Mouse (Mus musculus): ENCODE results near the gene Tpgs1. TPM values are rescaled to one million over a fixed set of nuclear protein-coding genes. Genes with fewer than 3 reads are reported as not detected.

Gene Tpgs1
- not detected for polyA plus RNA-seq (2014; fragmentation: Illumina TruSeq; extraction: RNeasy Lipid Tissue Mini Kit (QIAGEN cat#74804); ENCODE audit: low read depth, low replicate concordance)

DNA sequence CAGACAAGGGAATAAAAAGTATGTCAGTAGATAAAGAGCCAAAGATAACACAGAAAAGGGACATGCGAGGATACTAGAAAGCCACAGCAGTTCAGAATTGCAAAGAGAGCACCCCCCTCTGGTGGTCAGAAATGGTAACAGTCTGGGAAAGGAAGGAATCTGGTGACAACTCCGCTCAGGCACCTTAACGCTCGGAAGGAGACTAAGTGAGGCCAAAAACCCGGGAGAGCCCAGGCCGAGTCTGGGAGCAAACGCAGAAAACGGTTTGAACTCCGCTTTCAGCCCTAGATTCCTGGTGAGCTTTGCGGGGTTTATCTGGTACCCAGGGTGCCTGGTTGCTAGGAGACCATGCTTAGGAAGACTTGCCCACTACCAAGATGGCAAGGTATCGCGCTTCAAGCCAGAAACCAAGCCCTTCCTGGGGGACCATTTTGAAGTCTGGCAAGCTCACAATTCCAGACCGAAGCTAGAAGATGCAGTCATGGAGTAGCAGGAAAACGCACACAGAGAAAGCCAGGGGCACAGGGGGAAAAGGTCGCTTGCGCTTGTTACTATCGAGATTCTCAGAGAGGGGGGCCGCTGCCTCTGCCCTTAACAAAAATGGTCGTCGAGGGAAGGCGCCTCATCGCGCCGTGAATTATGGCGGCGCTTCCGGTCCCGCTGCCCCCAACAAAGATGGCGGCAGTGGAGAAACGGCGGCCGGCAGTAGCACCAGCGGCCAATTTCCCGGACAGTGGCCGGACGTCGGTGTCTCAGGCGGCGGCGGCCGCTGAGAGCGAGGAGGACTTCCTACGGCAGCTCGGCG, at the start of gene Tpgs1:
Gene Tpgs1 (plus strand): TSS at position 599 of the 805 bp plus-strand sequence.

DNA sequence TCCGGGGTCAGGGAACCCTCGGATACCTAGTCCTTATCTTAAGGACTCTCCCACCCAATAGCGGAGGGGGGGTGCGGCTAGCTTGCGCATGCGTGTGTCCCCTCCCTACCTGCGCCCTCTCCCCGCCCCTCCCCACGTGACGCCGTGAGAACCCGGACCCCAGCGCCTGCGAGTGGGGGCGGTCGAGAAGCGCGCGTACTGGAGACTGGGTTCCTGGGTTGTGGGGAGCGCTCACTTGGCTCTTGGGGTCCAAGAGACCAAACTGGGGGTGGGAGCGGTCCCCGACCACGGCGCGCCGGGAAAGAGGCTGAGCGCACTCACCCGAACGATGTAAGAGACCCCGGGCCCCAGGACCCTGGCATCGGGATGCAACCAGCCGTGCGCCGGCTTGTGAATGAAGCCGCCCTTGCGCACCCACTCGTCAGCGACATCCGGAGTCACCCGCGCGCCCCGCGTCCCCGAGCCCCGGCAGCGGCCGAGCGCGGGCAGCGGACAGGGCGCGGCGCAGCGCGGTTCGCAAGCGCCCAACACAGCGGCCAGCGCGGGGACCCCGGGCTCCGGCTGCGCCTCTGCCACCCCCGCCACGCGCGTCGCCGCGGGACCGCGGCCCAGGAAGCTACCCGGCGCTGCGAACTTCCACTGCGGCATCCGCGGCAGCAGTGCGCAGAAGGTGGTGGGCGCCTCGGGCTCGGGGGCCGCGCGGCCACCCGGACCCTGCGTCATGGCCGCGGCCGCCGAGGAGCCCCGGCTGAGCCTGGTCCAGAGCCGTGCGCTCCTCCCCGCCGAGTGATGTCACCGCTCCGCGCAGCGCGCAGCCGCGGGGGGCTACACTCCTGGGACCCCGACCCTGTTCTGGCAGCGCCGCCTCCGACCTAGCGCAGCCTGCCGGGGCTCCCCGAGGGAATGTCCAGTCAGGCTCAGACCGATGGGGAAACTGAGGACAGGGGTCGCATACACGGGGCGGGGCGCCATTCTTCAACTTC, 31.8 kb upstream of the Tpgs1 start, which contains the start of gene Shc2:
Gene Shc2 (minus strand): TSS at position 791 of the 983 bp plus-strand sequence.

DNA sequence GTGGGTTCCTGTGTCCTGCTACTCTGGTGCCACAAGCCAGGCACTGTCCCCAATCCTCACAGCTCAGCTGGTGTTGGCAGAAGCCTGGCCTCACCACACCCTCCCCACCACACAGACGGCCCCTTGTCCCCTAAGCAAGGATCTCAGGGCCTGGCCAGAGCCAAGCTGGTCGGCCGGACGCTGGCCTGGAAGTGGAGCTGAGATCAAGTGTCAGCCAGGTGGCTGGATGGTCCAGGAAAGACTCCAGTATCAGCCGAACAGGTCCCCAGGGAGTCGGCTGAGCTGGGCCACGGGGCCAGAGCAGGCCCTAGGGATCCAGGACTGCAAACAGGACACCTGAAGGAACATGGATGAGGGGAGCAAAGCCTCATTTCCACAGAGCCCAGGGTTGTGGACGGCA, 23.5 kb upstream of the Tpgs1 start, which contains the start of gene Odf3l2:
Gene Odf3l2 (minus strand): TSS at position 28 of the 400 bp plus-strand sequence.

GRCm38 (mm10) chr10:79664131-79664665, 5.0 kb upstream of the Tpgs1 start, which contains the start of gene Madcam1:
Madcam1 (plus strand) TSS chr10:79664559.

GRCm38 (mm10) chr10:79681591-79682245, 12.5 kb downstream of the Tpgs1 start, which contains the start of gene Cdc34:
Cdc34 (plus strand) TSS chr10:79682195.

DNA sequence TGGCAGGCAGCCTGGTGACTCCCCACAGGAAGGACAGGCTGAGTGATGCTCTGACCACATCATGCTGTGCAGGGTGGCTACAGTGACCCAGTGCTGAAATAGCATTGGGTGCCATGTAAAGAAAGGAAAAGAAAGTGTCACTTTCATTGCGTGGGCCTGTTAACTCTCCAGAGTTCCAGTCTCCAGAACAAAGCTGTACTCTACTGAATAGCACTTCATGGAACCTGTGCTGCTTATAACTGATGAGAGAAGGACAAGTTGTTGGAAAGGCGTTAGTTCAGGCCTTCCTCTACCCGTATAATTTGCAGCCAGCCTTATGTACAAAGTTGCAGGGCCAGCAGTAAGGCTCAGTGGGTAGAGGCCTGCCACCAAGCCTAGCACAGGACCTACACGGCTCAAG, 19.6 kb downstream of the Tpgs1 start, which contains the start of gene Gzmm:
Gene Gzmm (plus strand): TSS at position 301 of the 400 bp plus-strand sequence.

GRCm38 (mm10) chr10:79704065-79704969, 35.1 kb downstream of the Tpgs1 start, which contains the start of gene Bsg:
Bsg (plus strand) TSS chr10:79704491.

GRCm38 (mm10) chr10:79716254-79716987, 47.3 kb downstream of the Tpgs1 start, which contains the start of gene Hcn2:
Hcn2 (plus strand) TSS chr10:79716634.

Other genes with a start within 250 kb of the Tpgs1 start
- gene Vmn2r83, start 200.6 kb upstream of the Tpgs1 start, polyA plus RNA-seq (2014; fragmentation: Illumina TruSeq; extraction: RNeasy Lipid Tissue Mini Kit (QIAGEN cat#74804); ENCODE audit: low read depth, low replicate concordance) = not detected
- 3.4 TPM for gene Plpp2, start 135.6 kb upstream of the Tpgs1 start, polyA plus RNA-seq (2014; fragmentation: Illumina TruSeq; extraction: RNeasy Lipid Tissue Mini Kit (QIAGEN cat#74804); ENCODE audit: low read depth, low replicate concordance)
- gene Mier2, start 114.2 kb upstream of the Tpgs1 start, polyA plus RNA-seq (2014; fragmentation: Illumina TruSeq; extraction: RNeasy Lipid Tissue Mini Kit (QIAGEN cat#74804); ENCODE audit: low read depth, low replicate concordance) = not detected
- not detected for gene Theg, start 82.0 kb upstream of the Tpgs1 start, polyA plus RNA-seq (2014; fragmentation: Illumina TruSeq; extraction: RNeasy Lipid Tissue Mini Kit (QIAGEN cat#74804); ENCODE audit: low read depth, low replicate concordance)
- not detected for gene C2cd4c, start 55.3 kb upstream of the Tpgs1 start, polyA plus RNA-seq (2014; fragmentation: Illumina TruSeq; extraction: RNeasy Lipid Tissue Mini Kit (QIAGEN cat#74804); ENCODE audit: low read depth, low replicate concordance)
- not detected for gene Shc2, start 31.5 kb upstream of the Tpgs1 start, polyA plus RNA-seq (2014; fragmentation: Illumina TruSeq; extraction: RNeasy Lipid Tissue Mini Kit (QIAGEN cat#74804); ENCODE audit: low read depth, low replicate concordance)
- not detected for gene Odf3l2, start 23.6 kb upstream of the Tpgs1 start, polyA plus RNA-seq (2014; fragmentation: Illumina TruSeq; extraction: RNeasy Lipid Tissue Mini Kit (QIAGEN cat#74804); ENCODE audit: low read depth, low replicate concordance)
- gene Madcam1, start 4.8 kb upstream of the Tpgs1 start, polyA plus RNA-seq (2014; fragmentation: Illumina TruSeq; extraction: RNeasy Lipid Tissue Mini Kit (QIAGEN cat#74804); ENCODE audit: low read depth, low replicate concordance) = not detected
- gene Cdc34, start 12.8 kb downstream of the Tpgs1 start, polyA plus RNA-seq (2014; fragmentation: Illumina TruSeq; extraction: RNeasy Lipid Tissue Mini Kit (QIAGEN cat#74804); ENCODE audit: low read depth, low replicate concordance) = not detected
- not detected for gene Gzmm, start 19.7 kb downstream of the Tpgs1 start, polyA plus RNA-seq (2014; fragmentation: Illumina TruSeq; extraction: RNeasy Lipid Tissue Mini Kit (QIAGEN cat#74804); ENCODE audit: low read depth, low replicate concordance)
- gene Bsg, start 35.1 kb downstream of the Tpgs1 start, polyA plus RNA-seq (2014; fragmentation: Illumina TruSeq; extraction: RNeasy Lipid Tissue Mini Kit (QIAGEN cat#74804); ENCODE audit: low read depth, low replicate concordance) = 293 TPM
- not detected for gene Hcn2, start 47.3 kb downstream of the Tpgs1 start, polyA plus RNA-seq (2014; fragmentation: Illumina TruSeq; extraction: RNeasy Lipid Tissue Mini Kit (QIAGEN cat#74804); ENCODE audit: low read depth, low replicate concordance)
- gene Polrmt, start 77.2 kb downstream of the Tpgs1 start, polyA plus RNA-seq (2014; fragmentation: Illumina TruSeq; extraction: RNeasy Lipid Tissue Mini Kit (QIAGEN cat#74804); ENCODE audit: low read depth, low replicate concordance) = 4.2 TPM
- gene Fgf22, start 85.7 kb downstream of the Tpgs1 start, polyA plus RNA-seq (2014; fragmentation: Illumina TruSeq; extraction: RNeasy Lipid Tissue Mini Kit (QIAGEN cat#74804); ENCODE audit: low read depth, low replicate concordance) = not detected
- gene Rnf126, start 97.6 kb downstream of the Tpgs1 start, polyA plus RNA-seq (2014; fragmentation: Illumina TruSeq; extraction: RNeasy Lipid Tissue Mini Kit (QIAGEN cat#74804); ENCODE audit: low read depth, low replicate concordance) = 0.36 TPM
- 2.6 TPM for gene Fstl3, start 107.9 kb downstream of the Tpgs1 start, polyA plus RNA-seq (2014; fragmentation: Illumina TruSeq; extraction: RNeasy Lipid Tissue Mini Kit (QIAGEN cat#74804); ENCODE audit: low read depth, low replicate concordance)
- not detected for gene Prss57, start 121.6 kb downstream of the Tpgs1 start, polyA plus RNA-seq (2014; fragmentation: Illumina TruSeq; extraction: RNeasy Lipid Tissue Mini Kit (QIAGEN cat#74804); ENCODE audit: low read depth, low replicate concordance)
- 1.1 TPM for gene Palm, start 124.2 kb downstream of the Tpgs1 start, polyA plus RNA-seq (2014; fragmentation: Illumina TruSeq; extraction: RNeasy Lipid Tissue Mini Kit (QIAGEN cat#74804); ENCODE audit: low read depth, low replicate concordance)
- gene Misp, start 151.6 kb downstream of the Tpgs1 start, polyA plus RNA-seq (2014; fragmentation: Illumina TruSeq; extraction: RNeasy Lipid Tissue Mini Kit (QIAGEN cat#74804); ENCODE audit: low read depth, low replicate concordance) = 0.49 TPM
- 40.9 TPM for gene Ptbp1, start 185.1 kb downstream of the Tpgs1 start, polyA plus RNA-seq (2014; fragmentation: Illumina TruSeq; extraction: RNeasy Lipid Tissue Mini Kit (QIAGEN cat#74804); ENCODE audit: low read depth, low replicate concordance)
- not detected for gene Prtn3, start 205.1 kb downstream of the Tpgs1 start, polyA plus RNA-seq (2014; fragmentation: Illumina TruSeq; extraction: RNeasy Lipid Tissue Mini Kit (QIAGEN cat#74804); ENCODE audit: low read depth, low replicate concordance)
- gene Plppr3, start 205.3 kb downstream of the Tpgs1 start, polyA plus RNA-seq (2014; fragmentation: Illumina TruSeq; extraction: RNeasy Lipid Tissue Mini Kit (QIAGEN cat#74804); ENCODE audit: low read depth, low replicate concordance) = not detected
- not detected for gene Elane, start 216.9 kb downstream of the Tpgs1 start, polyA plus RNA-seq (2014; fragmentation: Illumina TruSeq; extraction: RNeasy Lipid Tissue Mini Kit (QIAGEN cat#74804); ENCODE audit: low read depth, low replicate concordance)
- gene Cfd, start 221.5 kb downstream of the Tpgs1 start, polyA plus RNA-seq (2014; fragmentation: Illumina TruSeq; extraction: RNeasy Lipid Tissue Mini Kit (QIAGEN cat#74804); ENCODE audit: low read depth, low replicate concordance) = not detected
- 0.20 TPM for gene Med16, start 239.6 kb downstream of the Tpgs1 start, polyA plus RNA-seq (2014; fragmentation: Illumina TruSeq; extraction: RNeasy Lipid Tissue Mini Kit (QIAGEN cat#74804); ENCODE audit: low read depth, low replicate concordance)
- not detected for gene Gm26602, start 241.5 kb downstream of the Tpgs1 start, polyA plus RNA-seq (2014; fragmentation: Illumina TruSeq; extraction: RNeasy Lipid Tissue Mini Kit (QIAGEN cat#74804); ENCODE audit: low read depth, low replicate concordance)
- gene Kiss1r, start 247.6 kb downstream of the Tpgs1 start, polyA plus RNA-seq (2014; fragmentation: Illumina TruSeq; extraction: RNeasy Lipid Tissue Mini Kit (QIAGEN cat#74804); ENCODE audit: low read depth, low replicate concordance) = 0.16 TPM